Mouse (Mus musculus) neutrophil, adult 59 days (primary cell): ENCODE results near the gene Casq1. TPM values are rescaled to one million over a fixed set of nuclear protein-coding genes. Genes with fewer than 3 reads are reported as not detected.

Experiments used
- total RNA-seq, 2 experiments: library from RNA; stranded (reverse); gene quantifications; 1 replicate in 1 of 2; 2 replicates in 1 of 2; pipeline ENCODE4 v1.2.4; 2023

Casq1 gene
- not detected for total RNA-seq

GRCm38 (mm10) chr1:172219451-172220406 is at the start of gene Casq1:
TSS of gene Casq1 (minus strand) at chr1:172219868.

GRCm38 (mm10) chr1:172261477-172262078 is 41.9 kb upstream of the Casq1 start, which contains the start of gene Igsf8:
TSS of gene Igsf8 (plus strand) at chr1:172261641.

GRCm38 (mm10) chr1:172258314-172258713 is 38.6 kb upstream of the Casq1 start, which contains the start of gene Atp1a4:
TSS of gene Atp1a4 (minus strand) at chr1:172258414.

GRCm38 (mm10) chr1:172206141-172206917 is 13.3 kb downstream of the Casq1 start, which contains the start of gene Pea15a:
TSS of gene Pea15a (minus strand) at chr1:172206804.

Other genes with a start within 250 kb of the Casq1 start
- gene Vangl2, start 191.4 kb downstream of the Casq1 start, total RNA-seq, result 1 to 10 TPM in 1 of 2 experiments, under 1 TPM in 1; 0.82 to 1.9 TPM
- gene Nhlh1, start 162.3 kb downstream of the Casq1 start, total RNA-seq, result not detected
- 100 to 1,000 TPM; 114 to 133 TPM for gene Copa, start 137.3 kb downstream of the Casq1 start, total RNA-seq
- gene Ncstn, start 137.1 kb downstream of the Casq1 start, total RNA-seq, result 10 to 100 TPM; 78.7 to 87.7 TPM
- gene Pex19, start 93.1 kb downstream of the Casq1 start, total RNA-seq, result 10 to 100 TPM; 29.9 to 31.7 TPM
- gene Dcaf8, start 71.8 kb downstream of the Casq1 start, total RNA-seq, result 10 to 100 TPM; 51.5 to 52.9 TPM
- gene Pea15a, start 13.1 kb downstream of the Casq1 start, total RNA-seq, result 1 to 10 TPM; 6.0 to 9.3 TPM
- gene Atp1a4, start 38.5 kb upstream of the Casq1 start, total RNA-seq, result not detected
- gene Igsf8, start 41.8 kb upstream of the Casq1 start, total RNA-seq, result 10 to 100 TPM; 18.8 to 25.1 TPM
- not detected for gene Atp1a2, start 78.2 kb upstream of the Casq1 start, total RNA-seq
- gene Kcnj9, start 109.5 kb upstream of the Casq1 start, total RNA-seq, result not detected
- 1 to 10 TPM; 1.4 to 2.9 TPM for gene Kcnj10, start 121.3 kb upstream of the Casq1 start, total RNA-seq
- gene Pigm, start 156.7 kb upstream of the Casq1 start, total RNA-seq, result 10 to 100 TPM; 15.2 to 17.0 TPM